Mouse (Mus musculus): Measurements from ENCODE around the gene Sh3bgrl3. TPM values are rescaled to one million over a fixed set of nuclear protein-coding genes. Genes with fewer than 3 reads are reported as not detected.

Gene Sh3bgrl3
- polyA plus RNA-seq, 1 experiment from 2014 or later: 455 TPM

- no peak overlapping the region for H3K4me2 ChIP-seq (ENCODE audit: low read length)
- H3K27me3 ChIP-seq (ENCODE audit: insufficient read depth, low read length): no peaks in the 10 kb centered on the region
- no peak overlapping the region for H3K4me3 ChIP-seq (replicated peaks; ENCODE audit: low read depth, low read length)
- H3K9me3 ChIP-seq (replicated peaks; ENCODE audit: low read length): no peaks in the 10 kb centered on the region
- H3K27ac ChIP-seq: no peak overlapping the region
- H3K9ac ChIP-seq (ENCODE audit: low read depth, low read length): no peak overlapping the region
- no peak for TF ChIP-seq CTCF (IDR thresholded peaks at IDR 0.05; ENCODE audit: low read depth)
- H3K36me3 ChIP-seq (ENCODE audit: insufficient read depth, low read length): no peaks in the 10 kb centered on the region
- WGBS: 15% methylated on average over 8 of the region's 8 CpGs
- DNase-seq (ENCODE audit: low spot score): peak; percentile 62
- no peak; the same call in 1 of the 2 replicates for ATAC-seq (replicated peaks; ENCODE audit: low FRiP score, low read depth)
- H3K4me1 ChIP-seq (replicated peaks; ENCODE audit: insufficient read depth, low read length): no peaks in the 10 kb centered on the region
Observed at GRCm38 (mm10) chr4:134098628-134099027, 30.0 kb downstream of the Sh3bgrl3 start.

GRCm38 (mm10) chr4:134097015-134097608 is 31.5 kb downstream of the Sh3bgrl3 start:
- no peak overlapping the region for H3K9ac ChIP-seq (ENCODE audit: low read depth, low read length)
- no peak overlapping the region for H3K4me3 ChIP-seq (replicated peaks; ENCODE audit: low read depth, low read length)
- H3K4me1 ChIP-seq (replicated peaks; ENCODE audit: insufficient read depth, low read length): no peaks in the 10 kb centered on the region
- no peak for TF ChIP-seq CTCF (IDR thresholded peaks at IDR 0.05; ENCODE audit: low read depth)
- no peaks in the 10 kb centered on the region for H3K36me3 ChIP-seq (ENCODE audit: insufficient read depth, low read length)
- H3K9me3 ChIP-seq (replicated peaks; ENCODE audit: low read length): no peaks in the 10 kb centered on the region
- DNase-seq (ENCODE audit: low spot score) (no peak), ATAC-seq (replicated peaks; ENCODE audit: low FRiP score, low read depth) (no peak)
- H3K27me3 ChIP-seq (ENCODE audit: insufficient read depth, low read length): no peaks in the 10 kb centered on the region
- 74% methylated on average over 5 of the region's 5 CpGs for WGBS
- no peak overlapping the region for H3K27ac ChIP-seq
- no peak overlapping the region for H3K4me2 ChIP-seq (ENCODE audit: low read length)

- no peaks in the 10 kb centered on the region for H3K27me3 ChIP-seq (ENCODE audit: insufficient read depth, low read length)
- no peaks in the 10 kb centered on the region for H3K36me3 ChIP-seq (ENCODE audit: insufficient read depth, low read length)
- no peak overlapping the region for H3K4me3 ChIP-seq (replicated peaks; ENCODE audit: low read depth, low read length)
- H3K9me3 ChIP-seq (replicated peaks; ENCODE audit: low read length): no peaks in the 10 kb centered on the region
- ATAC-seq (replicated peaks; ENCODE audit: low FRiP score, low read depth) (no peak), DNase-seq (ENCODE audit: low spot score) (no peak)
- H3K4me1 ChIP-seq (replicated peaks; ENCODE audit: insufficient read depth, low read length): no peaks in the 10 kb centered on the region
- 86% methylated on average over 3 of the region's 3 CpGs for WGBS
- H3K4me2 ChIP-seq (ENCODE audit: low read length): no peak overlapping the region
- no peak for TF ChIP-seq CTCF (IDR thresholded peaks at IDR 0.05; ENCODE audit: low read depth)
- H3K9ac ChIP-seq (ENCODE audit: low read depth, low read length): no peak overlapping the region
- H3K27ac ChIP-seq: no peak overlapping the region
Observed at GRCm38 (mm10) chr4:134096120-134096519, 32.5 kb downstream of the Sh3bgrl3 start.

- ATAC-seq (replicated peaks; ENCODE audit: low FRiP score, low read depth) (no peak), DNase-seq (ENCODE audit: low spot score) (no peak)
- 68% methylated on average over 3 of the region's 3 CpGs for WGBS
Observed at GRCm38 (mm10) chr4:134094923-134095547, 33.6 kb downstream of the Sh3bgrl3 start, which contains the start of gene Cd52. Cd52 (minus strand) TSS chr4:134095082.

GRCm38 (mm10) chr4:134094004-134094564 is 34.5 kb downstream of the Sh3bgrl3 start:
- H3K36me3 ChIP-seq (ENCODE audit: insufficient read depth, low read length): no peaks in the 10 kb centered on the region
- no peak overlapping the region for H3K9ac ChIP-seq (ENCODE audit: low read depth, low read length)
- TF ChIP-seq CTCF (IDR thresholded peaks at IDR 0.05; ENCODE audit: low read depth): no peak
- no peak for ATAC-seq (replicated peaks; ENCODE audit: low FRiP score, low read depth)
- H3K4me2 ChIP-seq (ENCODE audit: low read length): no peak overlapping the region
- no peak overlapping the region for H3K4me3 ChIP-seq (replicated peaks; ENCODE audit: low read depth, low read length)
- H3K4me1 ChIP-seq (replicated peaks; ENCODE audit: insufficient read depth, low read length): no peaks in the 10 kb centered on the region
- WGBS: 87% methylated on average over 7 of the region's 7 CpGs
- no peak for DNase-seq (ENCODE audit: low spot score)
- no peaks in the 10 kb centered on the region for H3K9me3 ChIP-seq (replicated peaks; ENCODE audit: low read length)
- no peaks in the 10 kb centered on the region for H3K27me3 ChIP-seq (ENCODE audit: insufficient read depth, low read length)
- H3K27ac ChIP-seq: no peak overlapping the region

More at GRCm38 (mm10) chr4:134094923-134095547, 33.6 kb downstream of the Sh3bgrl3 start, which contains the start of gene Cd52:
- Histone ChIP-seq H3K4me2 (ENCODE audit: low read length) (no peak within 1 kb of the TSS), H3K9me3 (replicated peaks; ENCODE audit: low read length) (no peaks in the 10 kb centered on the region), H3K4me3 (replicated peaks; ENCODE audit: low read depth, low read length) (no peak within 1 kb of the TSS), H3K27ac (no peak within 1 kb of the TSS), H3K27me3 (ENCODE audit: insufficient read depth, low read length) (no peaks in the 10 kb centered on the region), H3K36me3 (ENCODE audit: insufficient read depth, low read length) (no peaks in the 10 kb centered on the region), H3K9ac (ENCODE audit: low read depth, low read length) (no peak within 1 kb of the TSS), H3K4me1 (replicated peaks; ENCODE audit: insufficient read depth, low read length) (no peaks in the 10 kb centered on the region)
- no peak for TF ChIP-seq CTCF (IDR thresholded peaks at IDR 0.05; ENCODE audit: low read depth)

DNA sequence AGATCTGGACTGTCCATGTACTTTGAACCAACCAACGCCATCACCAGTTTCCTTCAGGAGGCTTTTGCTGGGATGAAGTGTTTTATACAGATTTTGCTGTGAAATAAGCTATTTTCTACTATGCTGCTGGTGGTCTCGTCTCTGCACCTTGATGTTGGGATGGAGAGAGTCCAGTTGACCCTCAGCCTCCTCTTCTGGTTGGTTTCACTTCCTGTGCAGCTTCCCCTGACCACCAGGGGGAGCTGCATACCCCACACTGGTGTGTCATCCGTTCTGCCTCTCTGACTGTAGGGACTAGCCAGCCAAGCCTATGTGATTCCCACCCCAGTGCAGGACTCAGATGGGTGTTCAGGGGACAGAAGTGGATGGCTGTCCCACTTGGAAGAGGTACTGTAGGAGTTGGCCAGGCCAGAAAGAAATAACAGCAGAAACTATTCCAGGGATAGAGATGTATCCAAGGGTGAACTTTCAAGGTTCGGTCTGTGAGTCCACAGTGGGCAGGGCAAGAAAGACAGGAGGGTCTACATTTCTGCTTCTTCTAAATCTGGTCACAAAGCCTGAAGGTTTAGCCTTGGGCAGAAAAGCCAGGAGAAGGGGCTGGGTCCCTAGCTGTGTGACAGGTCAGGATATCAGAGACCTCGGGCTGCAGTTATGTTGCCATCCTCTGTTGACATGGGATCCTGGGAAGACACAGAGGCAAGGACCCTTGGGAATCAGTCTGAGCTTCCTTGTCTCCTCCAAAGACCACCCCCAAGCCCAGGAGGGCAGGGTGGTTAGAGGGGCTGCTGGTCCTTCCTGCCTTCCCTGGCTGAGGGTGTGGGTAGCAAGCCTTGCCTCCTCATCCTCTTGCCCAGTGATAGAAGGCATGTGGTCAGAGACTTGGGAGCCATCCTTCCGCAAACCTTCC is 36.0 kb downstream of the Sh3bgrl3 start:
- ATAC-seq (replicated peaks; ENCODE audit: low FRiP score, low read depth) (0 out of 2 replicates have a peak, but pooled peaks have one; percentile 26), DNase-seq (ENCODE audit: low spot score) (peak; percentile 64)
- Histone ChIP-seq H3K9ac (ENCODE audit: low read depth, low read length) (no peak overlapping the region), H3K36me3 (ENCODE audit: insufficient read depth, low read length) (no peaks in the 10 kb centered on the region), H3K4me1 (replicated peaks; ENCODE audit: insufficient read depth, low read length) (no peaks in the 10 kb centered on the region), H3K4me3 (replicated peaks; ENCODE audit: low read depth, low read length) (no peak overlapping the region), H3K27ac (no peak overlapping the region), H3K4me2 (ENCODE audit: low read length) (no peak overlapping the region), H3K9me3 (replicated peaks; ENCODE audit: low read length) (no peaks in the 10 kb centered on the region), H3K27me3 (ENCODE audit: insufficient read depth, low read length) (no peaks in the 10 kb centered on the region)
- WGBS: 71% methylated on average over 6 of the region's 6 CpGs
- TF ChIP-seq CTCF (IDR thresholded peaks at IDR 0.05; ENCODE audit: low read depth): peak; percentile 80
